Mouse (Mus musculus) embryonic fibroblast, embryonic 13.5 days (primary cell): ENCODE data around the gene Shc4.

Source experiments
- CTCF ChIP-seq: IDR thresholded peaks from 2 replicates; pipeline ENCODE4 v1.5.1; 2011; ENCODE audit warnings: mild to moderate bottlenecking, control low read depth, low read length, moderate library complexity, borderline replicate concordance; ENCODE audit not compliant: insufficient read depth
- POLR2A ChIP-seq: IDR thresholded peaks from 2 replicates; pipeline ENCODE4 v1.6.1; 2011; ENCODE audit warnings: low read depth, mild to moderate bottlenecking, control low read depth, low read length, moderate library complexity

DNA sequence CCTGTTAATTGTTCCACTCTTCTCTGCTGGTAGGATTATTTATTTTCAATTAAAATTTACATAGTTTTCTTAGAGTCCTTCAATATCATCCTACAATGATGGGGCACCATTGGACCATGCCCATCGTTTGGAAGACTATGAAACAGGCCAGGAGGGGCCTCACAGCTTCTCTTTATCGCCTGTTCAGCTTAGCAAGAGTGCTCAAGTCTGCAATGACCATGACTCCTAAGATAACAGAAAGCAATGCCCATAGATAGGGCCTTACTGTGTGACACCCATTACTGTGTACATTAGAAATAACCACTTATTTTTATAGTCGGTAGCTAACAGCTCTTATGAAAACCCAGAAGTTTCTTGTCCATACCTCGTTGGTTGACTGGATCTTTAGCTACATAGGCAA, 58.0 kb downstream of the Shc4 start:
- TF ChIP-seq POLR2A: no peak
- no peak for TF ChIP-seq CTCF
